Mouse (Mus musculus) kidney, embryonic 14.5 days (tissue): ENCODE results near the gene Gart. TPM values are rescaled to one million over a fixed set of nuclear protein-coding genes. Genes with fewer than 3 reads are reported as not detected.

Experiments used
- ATAC-seq: fragments of 200-750 bp; cut with Nextera tagmentation; 2 replicates; pipeline ENCODE4 v1.8.0; 2017; ENCODE audit warnings: moderate number of reproducible peaks, mild to moderate bottlenecking, moderate TSS enrichment, moderate library complexity; ENCODE audit not compliant: low FRiP score, low TSS enrichment
- H3K27ac ChIP-seq: fragments of 300-500 bp; sonication (generic); 2 replicates; pipeline ENCODE4 v1.5.1; 2014; ENCODE audit warnings: low read depth, mild to moderate bottlenecking, low read length, moderate library complexity, mixed read lengths
- H3K27me3 ChIP-seq: fragments of 300-500 bp; sonication (generic); 2 replicates; pipeline ENCODE4 v1.6.1; 2014; ENCODE audit warnings: mild to moderate bottlenecking, low read length; ENCODE audit not compliant: control insufficient read depth, insufficient read depth
- H3K36me3 ChIP-seq: fragments of 300-500 bp; sonication (generic); 2 replicates; pipeline ENCODE4 v1.6.1; 2014; ENCODE audit warnings: low read length, mixed read lengths; ENCODE audit not compliant: control insufficient read depth, insufficient read depth
- H3K4me1 ChIP-seq: fragments of 300-500 bp; sonication (generic); 2 replicates; pipeline ENCODE4 v1.6.1; 2014; ENCODE audit warnings: low read length, mixed read lengths; ENCODE audit not compliant: control insufficient read depth, insufficient read depth
- H3K4me2 ChIP-seq: fragments of 300-500 bp; sonication (generic); replicated peaks from 2 replicates; pipeline ENCODE4 v1.6.1; 2014; ENCODE audit warnings: low read depth, mild to moderate bottlenecking, low read length
- H3K4me3 ChIP-seq: fragments of 300-500 bp; sonication (generic); 2 replicates; pipeline ENCODE4 v1.5.1; 2014; ENCODE audit warnings: mild to moderate bottlenecking, low read length
- H3K9ac ChIP-seq: fragments of 300-500 bp; sonication (generic); 2 replicates; pipeline ENCODE4 v1.6.1; 2014; ENCODE audit warnings: low read depth, mild to moderate bottlenecking, low read length, moderate library complexity
- H3K9me3 ChIP-seq: fragments of 300-500 bp; sonication (generic); 2 replicates; pipeline ENCODE4 v1.6.1; 2016; ENCODE audit warnings: low read length; ENCODE audit not compliant: control insufficient read depth
- WGBS: fragments of 180-500 bp; shearing (Covaris S2); extraction: QIAGEN DNeasy Blood & Tissue Kit; methylation state at CpG from one replicate; pipeline ENCODE4 v1.1.7; 2014; 5-methylcytosine and 5-hydroxymethylcytosine counted together
- polyA plus RNA-seq: library from polyadenylated mRNA; unstranded; fragments of >200 nt; fragmentation: Nextera tagmentation; extraction: Ambion mirVana; gene quantifications from 2 replicates; pipeline ENCODE4 v1.2.1, GENCODE M21; 2014

Gart gene
- polyA plus RNA-seq, 1 experiment from 2014 or later, result 128 TPM

DNA sequence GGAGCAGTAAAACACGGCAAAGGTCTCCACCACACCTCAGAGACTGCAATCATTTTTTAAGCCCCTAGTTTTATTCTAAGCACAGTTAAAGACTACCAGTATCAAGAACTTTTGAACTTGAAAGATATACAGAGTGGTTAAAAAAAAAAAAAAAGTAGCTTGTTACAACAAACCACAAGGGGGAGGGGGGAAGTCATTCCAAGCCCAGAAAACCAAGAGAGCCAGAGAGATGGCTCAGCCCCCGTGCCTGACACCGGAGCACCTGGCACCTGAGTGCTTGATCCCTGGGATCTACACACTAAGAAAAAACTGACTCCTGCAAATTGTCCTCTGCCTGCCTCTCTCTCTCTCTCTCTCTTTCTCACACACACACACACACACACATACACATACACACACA is 53.5 kb downstream of the Gart start:
- no peak for ATAC-seq
- no peak overlapping the region for H3K4me3 ChIP-seq
- peaks cover 5% of the 10 kb centered on the region for H3K4me1 ChIP-seq

GRCm38 (mm10) chr16:91592162-91592561 is 54.6 kb downstream of the Gart start:
- Histone ChIP-seq H3K4me2 (no peak overlapping the region), H3K36me3 (no peaks in the 10 kb centered on the region), H3K27ac (no peak overlapping the region), H3K27me3 (no peaks in the 10 kb centered on the region), H3K9ac (0 out of 2 replicates have a peak overlapping the region, but pooled peaks have one; percentile 14), H3K4me3 (no peak overlapping the region), H3K4me1 (peaks cover 5% of the 10 kb centered on the region), H3K9me3 (no peaks in the 10 kb centered on the region)
- no peak for ATAC-seq
- 43% methylated on average over 8 of the region's 8 CpGs for WGBS

More for the DNA sequence above, 53.5 kb downstream of the Gart start:
- no peaks in the 10 kb centered on the region for H3K36me3 ChIP-seq
- no peaks in the 10 kb centered on the region for H3K9me3 ChIP-seq
- no peaks in the 10 kb centered on the region for H3K27me3 ChIP-seq
- H3K27ac ChIP-seq, result no peak overlapping the region
- no peak overlapping the region for H3K9ac ChIP-seq
- H3K4me2 ChIP-seq, result no peak overlapping the region
- WGBS, result 41% methylated on average over 3 of the region's 3 CpGs

GRCm38 (mm10) chr16:91588703-91589102 is 58.0 kb downstream of the Gart start:
- H3K27ac ChIP-seq, result no peak overlapping the region
- H3K9me3 ChIP-seq, result no peaks in the 10 kb centered on the region
- WGBS, result 87% methylated on average over 3 of the region's 3 CpGs
- no peak for ATAC-seq
- peaks cover 5% of the 10 kb centered on the region for H3K4me1 ChIP-seq
- H3K4me2 ChIP-seq, result no peak overlapping the region
- no peak overlapping the region for H3K9ac ChIP-seq
- H3K36me3 ChIP-seq, result no peaks in the 10 kb centered on the region
- H3K27me3 ChIP-seq, result no peaks in the 10 kb centered on the region
- H3K4me3 ChIP-seq, result no peak overlapping the region

- no peak for ATAC-seq
- H3K4me3 ChIP-seq, result no peak overlapping the region
- H3K9me3 ChIP-seq, result no peaks in the 10 kb centered on the region
- H3K4me2 ChIP-seq, result no peak overlapping the region
- H3K27me3 ChIP-seq, result no peaks in the 10 kb centered on the region
- no peak overlapping the region for H3K9ac ChIP-seq
- peaks cover 5% of the 10 kb centered on the region for H3K4me1 ChIP-seq
- H3K27ac ChIP-seq, result no peak overlapping the region
- no peaks in the 10 kb centered on the region for H3K36me3 ChIP-seq
- WGBS, result 73% methylated on average over 6 of the region's 6 CpGs
Observed at GRCm38 (mm10) chr16:91587730-91588453, 58.9 kb downstream of the Gart start.

DNA sequence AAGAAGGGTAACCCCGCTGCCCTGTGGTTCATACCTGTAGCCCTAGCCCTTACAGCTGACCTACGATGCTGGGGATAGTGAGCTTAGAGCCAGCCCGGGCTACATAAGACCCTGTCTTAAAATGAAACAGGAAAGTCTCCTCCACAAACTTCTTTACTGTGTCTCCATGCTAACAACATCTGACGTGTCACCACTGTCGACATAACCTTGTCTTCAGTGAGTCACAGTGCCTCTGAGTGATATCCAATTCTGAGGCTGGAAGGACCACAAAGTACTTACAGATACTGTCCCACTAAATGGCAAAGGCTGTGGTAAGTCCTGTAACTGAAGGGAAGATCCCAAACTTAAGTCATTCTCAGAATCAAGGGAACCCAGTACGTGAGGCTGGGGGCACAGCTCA is 60.5 kb downstream of the Gart start:
- 90% methylated on average over 6 of the region's 6 CpGs for WGBS
- no peaks in the 10 kb centered on the region for H3K27me3 ChIP-seq
- no peak overlapping the region for H3K4me2 ChIP-seq
- no peaks in the 10 kb centered on the region for H3K9me3 ChIP-seq
- no peaks in the 10 kb centered on the region for H3K4me1 ChIP-seq
- ATAC-seq, result no peak
- no peak overlapping the region for H3K27ac ChIP-seq
- H3K9ac ChIP-seq, result no peak overlapping the region
- no peaks in the 10 kb centered on the region for H3K36me3 ChIP-seq
- no peak overlapping the region for H3K4me3 ChIP-seq

- Histone ChIP-seq H3K27me3 (no peaks in the 10 kb centered on the region), H3K27ac (no peak overlapping the region), H3K4me2 (no peak overlapping the region), H3K4me1 (no peaks in the 10 kb centered on the region), H3K4me3 (no peak overlapping the region), H3K9me3 (no peaks in the 10 kb centered on the region), H3K9ac (no peak overlapping the region), H3K36me3 (no peaks in the 10 kb centered on the region)
- ATAC-seq, result peak; percentile 71; the same call in 1 of the 2 replicates
- WGBS, result 77% methylated on average over 5 of the region's 5 CpGs
Observed at GRCm38 (mm10) chr16:91585617-91586016, 61.1 kb downstream of the Gart start.

- H3K4me3 ChIP-seq, result no peak overlapping the region
- no peak overlapping the region for H3K27ac ChIP-seq
- no peaks in the 10 kb centered on the region for H3K27me3 ChIP-seq
- ATAC-seq, result no peak
- no peaks in the 10 kb centered on the region; the same call in 1 of the 2 replicates for H3K36me3 ChIP-seq
- H3K9me3 ChIP-seq, result no peaks in the 10 kb centered on the region
- 77% methylated on average over 2 of the region's 2 CpGs for WGBS
- no peak overlapping the region for H3K9ac ChIP-seq
- no peak overlapping the region for H3K4me2 ChIP-seq
- H3K4me1 ChIP-seq, result no peaks in the 10 kb centered on the region
Observed at GRCm38 (mm10) chr16:91582307-91582706, 64.4 kb downstream of the Gart start.

- WGBS, result 61% methylated on average over 14 of the region's 14 CpGs
- Histone ChIP-seq H3K27ac (no peak overlapping the region), H3K4me2 (no peak overlapping the region), H3K36me3 (no peaks in the 10 kb centered on the region; the same call in none of the 2 replicates), H3K27me3 (no peaks in the 10 kb centered on the region), H3K9me3 (no peaks in the 10 kb centered on the region), H3K4me1 (no peaks in the 10 kb centered on the region), H3K9ac (no peak overlapping the region), H3K4me3 (no peak overlapping the region)
- ATAC-seq, result no peak
Observed at GRCm38 (mm10) chr16:91578980-91579720, 67.6 kb downstream of the Gart start.

DNA sequence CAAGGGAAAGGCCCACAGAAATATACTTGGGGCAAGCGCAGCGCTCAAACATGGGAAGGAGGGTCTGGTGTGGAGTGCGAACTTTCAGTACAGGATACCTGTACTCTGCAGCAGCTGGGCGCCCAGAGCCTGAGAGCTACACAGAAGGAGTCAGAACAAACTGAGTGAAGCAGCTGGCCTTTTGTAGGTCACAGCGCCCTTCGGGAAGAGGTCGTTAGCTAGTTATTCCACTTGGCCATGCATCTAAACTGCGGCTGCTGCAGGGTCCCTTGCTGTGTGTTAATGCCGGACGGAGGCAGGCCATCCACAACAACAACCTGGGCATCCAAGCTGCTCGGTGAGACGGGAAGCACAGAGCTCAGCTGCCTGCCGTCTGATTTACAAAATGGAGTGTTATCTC is 71.6 kb downstream of the Gart start:
- H3K27me3 ChIP-seq, result no peaks in the 10 kb centered on the region
- no peak overlapping the region for H3K4me2 ChIP-seq
- WGBS, result 73% methylated on average over 13 of the region's 13 CpGs
- no peaks in the 10 kb centered on the region; the same call in none of the 2 replicates for H3K36me3 ChIP-seq
- H3K9me3 ChIP-seq, result no peaks in the 10 kb centered on the region
- ATAC-seq, result no peak
- H3K27ac ChIP-seq, result no peak overlapping the region
- H3K4me3 ChIP-seq, result no peak overlapping the region
- no peaks in the 10 kb centered on the region for H3K4me1 ChIP-seq
- H3K9ac ChIP-seq, result no peak overlapping the region
